Mouse (Mus musculus) right cerebral cortex, adult 18-20 months (tissue): ENCODE measurements around the gene Usp46.

Source experiments
- DNase-seq: peaks from one replicate; pipeline ENCODE4 v3.0.0; 2022; ENCODE audit warnings: mixed read lengths

The Usp46 gene

GRCm38 (mm10) chr5:73951649-73952000 lies 116.6 kb downstream of the Usp46 start:
- DNase-seq: no peak

DNA sequence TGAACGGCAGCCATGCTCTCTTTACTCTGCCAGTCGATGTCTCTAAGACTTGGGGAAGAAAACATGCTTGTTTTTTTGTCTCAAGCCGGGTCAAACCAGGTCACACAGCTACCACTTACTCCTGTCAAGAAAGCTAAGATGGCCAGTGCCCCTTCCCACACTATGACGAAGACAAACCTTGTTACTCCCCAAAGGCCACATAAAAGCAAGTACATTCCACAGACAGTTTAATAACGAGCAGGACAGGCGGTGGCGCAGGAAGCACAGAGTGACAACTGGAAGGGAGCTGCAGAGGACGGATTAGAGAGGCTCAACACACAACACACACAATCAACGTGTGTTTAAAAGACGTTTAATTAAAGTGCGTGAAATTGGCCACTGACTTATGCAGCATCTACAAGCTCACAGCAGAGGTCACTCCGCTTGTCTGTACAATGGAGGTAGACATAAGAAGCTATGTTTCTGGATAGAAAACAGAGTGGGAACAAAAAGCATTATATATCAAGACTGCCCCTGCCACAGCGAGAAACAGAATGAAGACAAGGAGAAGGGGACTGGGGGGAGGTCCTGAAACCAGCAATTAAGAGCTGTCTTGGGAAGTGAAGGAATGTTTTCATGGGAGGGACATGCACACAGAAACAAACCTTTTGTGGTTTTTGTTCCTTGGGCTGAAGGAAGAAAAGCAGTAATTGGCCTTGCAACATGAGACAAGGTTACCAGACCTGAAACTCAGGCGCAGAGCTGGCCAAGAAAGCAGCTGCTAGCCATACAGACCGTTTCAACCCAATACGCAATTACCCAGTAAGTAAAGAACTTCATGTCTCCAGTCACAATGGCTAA lies 117.2 kb downstream of the Usp46 start:
- peak; percentile 17 for DNase-seq
